Mouse (Mus musculus): Measurements from ENCODE around the gene Glis3. TPM values are rescaled to one million over a fixed set of nuclear protein-coding genes. Genes with fewer than 3 reads are reported as not detected.

Glis3 gene
- total and polyA plus RNA-seq, 3 experiments, result 0.27 TPM; not detected in 2

DNA sequence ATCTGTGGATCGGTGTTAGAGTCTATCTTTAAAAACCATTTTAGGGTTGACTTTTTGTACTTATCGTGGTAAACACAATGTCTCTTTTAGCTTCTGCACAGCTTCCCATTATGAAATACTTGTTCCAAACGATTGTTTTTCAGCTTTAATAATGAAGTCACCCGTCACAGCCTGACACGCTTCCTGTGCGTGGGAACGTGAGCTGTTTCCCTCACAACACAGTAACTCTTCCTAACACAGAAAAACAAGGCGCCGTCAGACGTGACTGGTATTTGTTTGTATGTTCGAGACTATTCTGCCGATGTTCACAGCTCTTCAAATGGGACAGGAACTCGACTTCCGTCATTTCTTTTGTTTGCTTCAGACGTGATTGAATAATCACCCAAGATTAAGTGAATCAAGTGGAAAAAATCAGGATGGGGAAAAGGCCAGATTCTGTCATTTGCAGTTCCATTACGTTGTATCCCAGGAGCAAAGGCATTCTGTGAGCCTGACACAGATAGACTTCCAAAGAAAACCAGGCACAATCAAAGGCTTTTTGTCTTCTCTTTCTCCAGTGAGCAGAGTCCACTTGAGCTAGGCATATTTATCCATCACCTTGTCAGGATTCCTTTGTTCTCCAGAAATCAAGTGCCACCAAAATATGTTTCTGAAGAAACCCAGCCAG is 351.3 kb downstream of the Glis3 start:
- no peaks in the 10 kb centered on the region for H3K4me1 ChIP-seq (ENCODE audit: insufficient read depth, low read depth, low read length)
- no peak for ATAC-seq (ENCODE audit: extremely low read depth, insufficient number of reproducible peaks, low FRiP score, poor library complexity, severe bottlenecking)
- no peaks in the 10 kb centered on the region for H3K36me3 ChIP-seq (replicated peaks)
- H3K27me3 ChIP-seq (ENCODE audit: insufficient read depth, low read length), result no peaks in the 10 kb centered on the region
- TF ChIP-seq GATA1 (IDR thresholded peaks at IDR 0.05; ENCODE audit: borderline replicate concordance, low read length), result no peak
- TF ChIP-seq POLR2AphosphoS5 (IDR thresholded peaks at IDR 0.05; ENCODE audit: insufficient replicate concordance, low read depth, low read length), result no peak
- TF ChIP-seq CTCF (IDR thresholded peaks at IDR 0.05; ENCODE audit: low read depth, low read length), result no peak
- TF ChIP-seq TAL1 (conservative IDR thresholded peaks at IDR 0.05; ENCODE audit: low read depth, low read length), result no peak
- no peak for TF ChIP-seq GATA2 (IDR thresholded peaks at IDR 0.05; ENCODE audit: borderline replicate concordance, low read depth, low read length)
- H3K9me3 ChIP-seq (replicated peaks), result no peaks in the 10 kb centered on the region
- no peak for DNase-seq (ENCODE audit: low spot score)
- no peak overlapping the region for H3K4me3 ChIP-seq (ENCODE audit: low read depth, low read length)

GRCm38 (mm10) chr19:28327536-28327935 is 352.3 kb downstream of the Glis3 start:
- no peak for ATAC-seq (ENCODE audit: extremely low read depth, insufficient number of reproducible peaks, low FRiP score, poor library complexity, severe bottlenecking)
- H3K4me3 ChIP-seq (ENCODE audit: low read depth, low read length), result no peak overlapping the region

GRCm38 (mm10) chr19:28306036-28306435 is 373.8 kb downstream of the Glis3 start:
- Histone ChIP-seq H3K36me3 (replicated peaks) (no peaks in the 10 kb centered on the region), H3K4me1 (ENCODE audit: insufficient read depth, low read depth, low read length) (no peaks in the 10 kb centered on the region), H3K9me3 (replicated peaks) (no peaks in the 10 kb centered on the region), H3K4me3 (ENCODE audit: low read depth, low read length) (no peak overlapping the region), H3K27me3 (ENCODE audit: insufficient read depth, low read length) (no peaks in the 10 kb centered on the region)
- no peak for DNase-seq (ENCODE audit: low spot score)
- TF ChIP-seq GATA2 (IDR thresholded peaks at IDR 0.05; ENCODE audit: borderline replicate concordance, low read depth, low read length), result no peak
- no peak for TF ChIP-seq CTCF (IDR thresholded peaks at IDR 0.05; ENCODE audit: low read depth, low read length)
- TF ChIP-seq TAL1 (conservative IDR thresholded peaks at IDR 0.05; ENCODE audit: low read depth, low read length), result no peak
- TF ChIP-seq GATA1 (IDR thresholded peaks at IDR 0.05; ENCODE audit: borderline replicate concordance, low read length), result no peak
- no peak for TF ChIP-seq POLR2AphosphoS5 (IDR thresholded peaks at IDR 0.05; ENCODE audit: insufficient replicate concordance, low read depth, low read length)
- ATAC-seq (ENCODE audit: extremely low read depth, insufficient number of reproducible peaks, low FRiP score, poor library complexity, severe bottlenecking), result no peak

More at GRCm38 (mm10) chr19:28327536-28327935, 352.3 kb downstream of the Glis3 start:
- no peak for TF ChIP-seq GATA1 (IDR thresholded peaks at IDR 0.05; ENCODE audit: borderline replicate concordance, low read length)
- no peak for TF ChIP-seq GATA2 (IDR thresholded peaks at IDR 0.05; ENCODE audit: borderline replicate concordance, low read depth, low read length)
- no peak for TF ChIP-seq TAL1 (conservative IDR thresholded peaks at IDR 0.05; ENCODE audit: low read depth, low read length)
- TF ChIP-seq POLR2AphosphoS5 (IDR thresholded peaks at IDR 0.05; ENCODE audit: insufficient replicate concordance, low read depth, low read length), result no peak
- no peak for TF ChIP-seq CTCF (IDR thresholded peaks at IDR 0.05; ENCODE audit: low read depth, low read length)
- no peaks in the 10 kb centered on the region for H3K36me3 ChIP-seq (replicated peaks)
- DNase-seq (ENCODE audit: low spot score), result no peak
- H3K9me3 ChIP-seq (replicated peaks), result no peaks in the 10 kb centered on the region
- H3K27me3 ChIP-seq (ENCODE audit: insufficient read depth, low read length), result no peaks in the 10 kb centered on the region
- H3K4me1 ChIP-seq (ENCODE audit: insufficient read depth, low read depth, low read length), result no peaks in the 10 kb centered on the region

DNA sequence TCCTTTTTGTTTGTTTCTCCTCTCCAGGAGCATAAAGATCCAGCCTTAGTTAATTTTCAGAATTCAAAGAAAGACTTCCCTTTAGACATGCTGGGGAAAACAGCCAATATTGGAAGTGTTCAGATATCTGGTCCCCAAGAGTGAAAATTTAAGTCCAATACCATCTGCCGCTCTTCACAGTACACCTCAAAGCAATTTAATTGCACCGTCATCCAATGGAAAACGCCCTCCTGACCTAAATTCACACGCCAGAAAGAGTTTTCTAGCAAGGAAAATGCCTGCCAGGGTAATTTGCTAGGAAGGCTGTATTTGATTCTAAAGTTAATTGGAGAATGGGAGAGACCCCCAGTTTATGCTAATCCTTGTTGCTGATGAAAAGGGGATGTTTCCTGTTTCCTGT is 374.4 kb downstream of the Glis3 start:
- no peak overlapping the region for H3K4me3 ChIP-seq (ENCODE audit: low read depth, low read length)
- TF ChIP-seq CTCF (IDR thresholded peaks at IDR 0.05; ENCODE audit: low read depth, low read length) (no peak), GATA2 (IDR thresholded peaks at IDR 0.05; ENCODE audit: borderline replicate concordance, low read depth, low read length) (no peak), POLR2AphosphoS5 (IDR thresholded peaks at IDR 0.05; ENCODE audit: insufficient replicate concordance, low read depth, low read length) (no peak), GATA1 (IDR thresholded peaks at IDR 0.05; ENCODE audit: borderline replicate concordance, low read length) (no peak), TAL1 (conservative IDR thresholded peaks at IDR 0.05; ENCODE audit: low read depth, low read length) (no peak)
- no peaks in the 10 kb centered on the region for H3K4me1 ChIP-seq (ENCODE audit: insufficient read depth, low read depth, low read length)
- no peak for ATAC-seq (ENCODE audit: extremely low read depth, insufficient number of reproducible peaks, low FRiP score, poor library complexity, severe bottlenecking)
- no peaks in the 10 kb centered on the region for H3K27me3 ChIP-seq (ENCODE audit: insufficient read depth, low read length)
- no peaks in the 10 kb centered on the region for H3K9me3 ChIP-seq (replicated peaks)
- DNase-seq (ENCODE audit: low spot score), result no peak
- H3K36me3 ChIP-seq (replicated peaks), result no peaks in the 10 kb centered on the region

DNA sequence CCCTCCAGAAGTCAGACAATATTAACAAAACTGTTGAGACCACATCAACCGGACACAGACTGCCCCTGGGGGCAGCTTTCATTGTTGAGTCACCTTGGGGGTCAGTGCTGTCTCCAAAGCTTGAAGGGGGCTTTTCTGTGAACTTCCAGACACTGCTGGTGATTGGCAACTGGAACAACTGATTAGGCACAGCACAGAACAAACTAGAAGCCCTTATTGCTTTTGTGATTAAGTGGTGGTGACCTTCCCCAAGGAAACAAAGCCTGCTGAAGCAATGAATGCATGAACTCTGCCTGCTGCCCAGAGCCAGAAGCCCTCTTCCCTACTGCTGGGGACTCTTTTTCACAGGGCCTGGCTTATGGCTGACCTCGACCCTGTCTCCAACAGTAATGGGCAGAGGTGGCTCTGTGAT is 377.0 kb downstream of the Glis3 start:
- Histone ChIP-seq H3K4me3 (ENCODE audit: low read depth, low read length) (no peak overlapping the region), H3K36me3 (replicated peaks) (no peaks in the 10 kb centered on the region), H3K9me3 (replicated peaks) (no peaks in the 10 kb centered on the region), H3K27me3 (ENCODE audit: insufficient read depth, low read length) (no peaks in the 10 kb centered on the region), H3K4me1 (ENCODE audit: insufficient read depth, low read depth, low read length) (no peaks in the 10 kb centered on the region)
- DNase-seq (ENCODE audit: low spot score) (no peak), ATAC-seq (ENCODE audit: extremely low read depth, insufficient number of reproducible peaks, low FRiP score, poor library complexity, severe bottlenecking) (no peak)
- no peak for TF ChIP-seq GATA1 (IDR thresholded peaks at IDR 0.05; ENCODE audit: borderline replicate concordance, low read length)
- TF ChIP-seq TAL1 (conservative IDR thresholded peaks at IDR 0.05; ENCODE audit: low read depth, low read length), result no peak
- no peak for TF ChIP-seq CTCF (IDR thresholded peaks at IDR 0.05; ENCODE audit: low read depth, low read length)
- no peak for TF ChIP-seq POLR2AphosphoS5 (IDR thresholded peaks at IDR 0.05; ENCODE audit: insufficient replicate concordance, low read depth, low read length)
- TF ChIP-seq GATA2 (IDR thresholded peaks at IDR 0.05; ENCODE audit: borderline replicate concordance, low read depth, low read length), result no peak

DNA sequence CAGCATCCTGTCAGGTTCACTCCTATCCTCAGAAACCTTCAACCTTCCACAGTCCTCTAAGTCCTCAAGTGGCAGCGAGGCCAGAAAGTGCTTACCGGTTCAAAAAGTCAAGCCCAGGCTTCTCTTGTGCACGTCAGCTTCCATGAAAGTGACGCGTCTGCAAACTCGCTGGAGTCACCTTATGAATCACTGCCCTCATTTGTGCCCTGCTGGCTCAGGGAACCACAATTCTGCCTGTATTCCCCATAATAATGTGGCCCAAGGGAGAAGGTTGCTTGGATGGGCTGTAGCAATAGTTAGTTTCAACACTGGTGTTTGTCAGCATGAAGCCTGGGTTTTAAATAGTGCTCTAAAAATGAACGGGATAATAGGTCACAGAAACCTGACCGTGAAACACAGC is 379.7 kb downstream of the Glis3 start:
- Histone ChIP-seq H3K4me3 (ENCODE audit: low read depth, low read length) (no peak overlapping the region), H3K4me1 (ENCODE audit: insufficient read depth, low read depth, low read length) (no peaks in the 10 kb centered on the region), H3K36me3 (replicated peaks) (no peaks in the 10 kb centered on the region), H3K27me3 (ENCODE audit: insufficient read depth, low read length) (no peaks in the 10 kb centered on the region), H3K9me3 (replicated peaks) (no peaks in the 10 kb centered on the region)
- ATAC-seq (ENCODE audit: extremely low read depth, insufficient number of reproducible peaks, low FRiP score, poor library complexity, severe bottlenecking), result no peak
- DNase-seq (ENCODE audit: low spot score), result no peak
- TF ChIP-seq CTCF (IDR thresholded peaks at IDR 0.05; ENCODE audit: low read depth, low read length) (no peak), GATA2 (IDR thresholded peaks at IDR 0.05; ENCODE audit: borderline replicate concordance, low read depth, low read length) (no peak), GATA1 (IDR thresholded peaks at IDR 0.05; ENCODE audit: borderline replicate concordance, low read length) (no peak), POLR2AphosphoS5 (IDR thresholded peaks at IDR 0.05; ENCODE audit: insufficient replicate concordance, low read depth, low read length) (no peak), TAL1 (conservative IDR thresholded peaks at IDR 0.05; ENCODE audit: low read depth, low read length) (no peak)
